Mouse (Mus musculus): ENCODE measurements at regions not wholly inside any gene's neighbourhood (a gene's known extent, or its start where the extent isn't known, plus 50 kb on each side); places are given as distances from the start of the nearest gene placed in this dataset.
"Not testable (repeated sequence)": the region's sequence is repeated elsewhere in the genome, so short reads cannot be mapped to it uniquely, and the experiment has no call there.

DNA sequence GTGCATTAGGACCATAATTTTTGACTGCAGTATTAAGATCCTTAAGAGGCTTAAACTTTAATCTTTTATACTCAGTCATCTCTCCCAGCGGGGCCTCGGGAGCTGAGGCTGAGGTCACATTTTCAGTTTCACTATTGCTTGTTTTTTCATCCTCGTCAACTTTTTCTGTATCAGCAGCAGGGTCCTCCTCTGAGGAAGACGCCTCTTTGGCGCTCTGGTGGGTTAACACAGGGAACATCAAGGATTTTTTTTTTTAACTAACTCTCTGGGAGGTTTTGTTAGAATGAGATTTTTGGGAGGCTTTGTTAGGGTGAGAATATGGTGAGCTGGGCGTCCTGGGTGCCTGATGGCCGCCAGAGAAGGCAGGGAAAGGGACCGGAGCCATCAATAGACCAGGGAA is 633.6 kb downstream of the Jrkl start:
- in situ Hi-C loops (cut with MboI, MseI): not testable (repeated sequence)

- in situ Hi-C loops (cut with MboI, MseI): loop anchor here (10.0 kb wide), 1 partner anchor 1133 kb away; no protein-coding TSS in a partner anchor
These were observed 647.4 kb downstream of the Jrkl start for GRCm38 (mm10) chr9:12598113-12598650.

GRCm38 (mm10) chr9:12587289-12588057 is 658.2 kb downstream of the Jrkl start:
- in situ Hi-C loops (cut with MboI, MseI): no loop called here

Data from T-helper 1 cell (primary cell).